Mouse (Mus musculus) erythroblast, embryonic 14.5 days (primary cell): Measurements from ENCODE around the gene Ankrd44.

Experiments
- GATA1 ChIP-seq: IDR thresholded peaks from 2 replicates; pipeline ENCODE4 v1.6.1; 2012; ENCODE audit warnings: low read length, inconsistent platforms, mixed read lengths
- TAL1 ChIP-seq: IDR thresholded peaks from 3 replicates; pipeline ENCODE4 v1.6.1; 2012; ENCODE audit warnings: low read length, inconsistent platforms, mixed read lengths

DNA sequence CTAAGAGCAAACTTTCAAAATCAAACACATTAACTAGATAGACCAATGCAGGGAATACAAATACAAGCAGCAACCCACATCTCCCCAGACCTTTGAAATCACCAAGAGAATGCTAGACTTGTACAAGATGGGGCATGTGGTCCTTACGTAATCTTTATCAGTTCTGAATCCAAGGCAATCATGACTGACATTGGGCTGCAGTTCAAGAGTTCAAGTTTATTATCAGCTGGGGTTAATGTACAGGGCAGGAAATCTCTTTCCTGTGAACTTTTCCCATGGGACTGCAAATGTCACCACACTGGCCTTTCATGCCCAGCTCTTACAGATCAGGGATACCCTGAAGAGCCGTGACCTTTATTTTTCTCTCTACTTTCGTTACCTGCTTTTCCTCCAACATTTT is 154.7 kb downstream of the Ankrd44 start:
- TF ChIP-seq TAL1, result no peak
- no peak for TF ChIP-seq GATA1
